Mouse (Mus musculus) forebrain, embryonic 15.5 days (tissue): ENCODE results near the gene Strip2. TPM values are rescaled to one million over a fixed set of nuclear protein-coding genes. Genes with fewer than 3 reads are reported as not detected.

Experiments
- ATAC-seq: fragments of 200-750 bp; cut with Nextera tagmentation; replicated peaks from 2 replicates; pipeline ENCODE4 v1.8.0; 2017; ENCODE audit warnings: mild to moderate bottlenecking, moderate TSS enrichment, moderate library complexity
- H3K27ac ChIP-seq: fragments of 300-500 bp; sonication (generic); replicated peaks from 2 replicates; pipeline ENCODE4 v1.5.1; 2015; ENCODE audit warnings: mild to moderate bottlenecking, inconsistent platforms
- H3K27me3 ChIP-seq: fragments of 300-500 bp; sonication (generic); 2 replicates; pipeline ENCODE4 v1.6.1; 2015; ENCODE audit warnings: inconsistent platforms
- H3K36me3 ChIP-seq: fragments of 300-500 bp; sonication (generic); 2 replicates; pipeline ENCODE4 v1.6.1; 2015; ENCODE audit warnings: mild to moderate bottlenecking, inconsistent platforms
- H3K4me1 ChIP-seq: fragments of 300-500 bp; sonication (generic); 2 replicates; pipeline ENCODE4 v1.6.1; 2015; ENCODE audit warnings: inconsistent platforms
- H3K4me2 ChIP-seq: fragments of 300-500 bp; sonication (generic); replicated peaks from 2 replicates; pipeline ENCODE4 v1.6.1; 2015; ENCODE audit warnings: mild to moderate bottlenecking, inconsistent platforms
- H3K4me3 ChIP-seq: fragments of 300-500 bp; sonication (generic); 2 replicates; pipeline ENCODE4 v1.5.1; 2015; ENCODE audit warnings: mild to moderate bottlenecking, inconsistent platforms
- H3K9ac ChIP-seq: fragments of 300-500 bp; sonication (generic); replicated peaks from 2 replicates; pipeline ENCODE4 v1.6.1; 2015; ENCODE audit warnings: mild to moderate bottlenecking, inconsistent platforms
- H3K9me3 ChIP-seq: fragments of 300-500 bp; sonication (generic); 2 replicates; pipeline ENCODE4 v1.6.1; 2016; ENCODE audit warnings: inconsistent platforms
- WGBS: fragments of 180-500 bp; shearing (Covaris S2); methylation state at CpG from one replicate; pipeline ENCODE4 v1.1.7; 2015; ENCODE audit warnings: mixed read lengths; 5-methylcytosine and 5-hydroxymethylcytosine counted together
- polyA plus RNA-seq: library from polyadenylated mRNA; unstranded; fragments of >200 nt; fragmentation: Nextera tagmentation; extraction: Ambion mirVana; gene quantifications from 2 replicates; pipeline ENCODE4 v1.2.1, GENCODE M21; 2015

Strip2 gene
- polyA plus RNA-seq, 1 experiment from 2014 or later, result 3.0 TPM

GRCm38 (mm10) chr6:29974836-29975235 lies 58.0 kb downstream of the Strip2 start:
- H3K4me1 ChIP-seq, result no peaks in the 10 kb centered on the region
- H3K9ac ChIP-seq, result no peak overlapping the region
- no peak overlapping the region for H3K4me3 ChIP-seq
- H3K9me3 ChIP-seq, result no peaks in the 10 kb centered on the region
- no peak overlapping the region for H3K4me2 ChIP-seq
- ATAC-seq, result no peak
- no peak overlapping the region for H3K27ac ChIP-seq
- WGBS, result 71% methylated on average over 8 of the region's 8 CpGs
- H3K36me3 ChIP-seq, result no peaks in the 10 kb centered on the region
- no peaks in the 10 kb centered on the region for H3K27me3 ChIP-seq

GRCm38 (mm10) chr6:29980461-29980860 lies 63.6 kb downstream of the Strip2 start:
- H3K9ac ChIP-seq, result no peak overlapping the region
- peaks cover 8% of the 10 kb centered on the region for H3K4me1 ChIP-seq
- H3K4me2 ChIP-seq, result no peak overlapping the region
- H3K27ac ChIP-seq, result no peak overlapping the region
- 87% methylated on average over 6 of the region's 6 CpGs for WGBS
- peaks cover 4% of the 10 kb centered on the region; the same call in 1 of the 2 replicates for H3K27me3 ChIP-seq
- no peaks in the 10 kb centered on the region for H3K9me3 ChIP-seq
- H3K4me3 ChIP-seq, result no peak overlapping the region
- no peaks in the 10 kb centered on the region for H3K36me3 ChIP-seq
- ATAC-seq, result no peak

- H3K4me2 ChIP-seq, result no peak overlapping the region
Observed at GRCm38 (mm10) chr6:29981797-29982196, 65.0 kb downstream of the Strip2 start.

GRCm38 (mm10) chr6:29985058-29985498 lies 68.3 kb downstream of the Strip2 start:
- Histone ChIP-seq H3K4me1 (peaks cover 10% of the 10 kb centered on the region), H3K36me3 (no peaks in the 10 kb centered on the region), H3K9ac (peak overlapping the region; percentile 50), H3K27me3 (peaks cover 6% of the 10 kb centered on the region; the same call in 1 of the 2 replicates), H3K4me3 (peak overlapping the region; percentile 55), H3K9me3 (no peaks in the 10 kb centered on the region), H3K4me2 (peak overlapping the region; percentile 96), H3K27ac (no peak overlapping the region)
- under 1% methylated on average over 37 of the region's 37 CpGs for WGBS
- ATAC-seq, result peak; percentile 84

More at GRCm38 (mm10) chr6:29981797-29982196, 65.0 kb downstream of the Strip2 start:
- Histone ChIP-seq H3K4me3 (no peak overlapping the region), H3K36me3 (no peaks in the 10 kb centered on the region), H3K27ac (no peak overlapping the region), H3K9ac (no peak overlapping the region), H3K27me3 (peaks cover 6% of the 10 kb centered on the region; the same call in 1 of the 2 replicates), H3K9me3 (no peaks in the 10 kb centered on the region), H3K4me1 (peaks cover 10% of the 10 kb centered on the region)
- no peak for ATAC-seq

- peaks cover 10% of the 10 kb centered on the region for H3K4me1 ChIP-seq
- no peaks in the 10 kb centered on the region for H3K36me3 ChIP-seq
- H3K27ac ChIP-seq, result no peak overlapping the region
- H3K9me3 ChIP-seq, result no peaks in the 10 kb centered on the region
- peak overlapping the region; percentile 55 for H3K4me3 ChIP-seq
- ATAC-seq, result peak; percentile 38; the same call in 1 of the 2 replicates
- peak overlapping the region; percentile 96 for H3K4me2 ChIP-seq
- WGBS, result 2% methylated on average over 14 of the region's 14 CpGs
- H3K27me3 ChIP-seq, result peaks cover 6% of the 10 kb centered on the region; the same call in 1 of the 2 replicates
- peak overlapping the region; percentile 50 for H3K9ac ChIP-seq
Observed at GRCm38 (mm10) chr6:29985504-29985903, 68.7 kb downstream of the Strip2 start.

- Histone ChIP-seq H3K27me3 (peaks cover 6% of the 10 kb centered on the region; the same call in 1 of the 2 replicates), H3K4me2 (peak overlapping the region; percentile 96), H3K4me3 (no peak overlapping the region), H3K9me3 (no peaks in the 10 kb centered on the region), H3K4me1 (peaks cover 10% of the 10 kb centered on the region), H3K36me3 (no peaks in the 10 kb centered on the region), H3K9ac (no peak overlapping the region; the same call in 1 of the 2 replicates), H3K27ac (no peak overlapping the region)
- 51% methylated on average over 6 of the region's 6 CpGs for WGBS
- no peak for ATAC-seq
Observed at GRCm38 (mm10) chr6:29985986-29986385, 69.2 kb downstream of the Strip2 start.

GRCm38 (mm10) chr6:29987246-29987645 lies 70.4 kb downstream of the Strip2 start:
- Histone ChIP-seq H3K4me2 (no peak overlapping the region), H3K4me3 (no peak overlapping the region), H3K9me3 (no peaks in the 10 kb centered on the region), H3K4me1 (peaks cover 10% of the 10 kb centered on the region), H3K36me3 (no peaks in the 10 kb centered on the region), H3K9ac (no peak overlapping the region), H3K27me3 (peaks cover 6% of the 10 kb centered on the region; the same call in 1 of the 2 replicates), H3K27ac (no peak overlapping the region)
- 60% methylated on average over 3 of the region's 3 CpGs for WGBS
- no peak for ATAC-seq

GRCm38 (mm10) chr6:29998140-29998539 lies 81.3 kb downstream of the Strip2 start:
- Histone ChIP-seq H3K4me2 (no peak overlapping the region), H3K27me3 (no peaks in the 10 kb centered on the region), H3K4me1 (no peaks in the 10 kb centered on the region), H3K27ac (no peak overlapping the region), H3K9me3 (no peaks in the 10 kb centered on the region), H3K36me3 (no peaks in the 10 kb centered on the region), H3K4me3 (no peak overlapping the region), H3K9ac (no peak overlapping the region)
- no peak for ATAC-seq
- 83% methylated on average over 9 of the region's 9 CpGs for WGBS

- no peak overlapping the region for H3K27ac ChIP-seq
- ATAC-seq, result no peak
- H3K9me3 ChIP-seq, result no peaks in the 10 kb centered on the region
- no peak overlapping the region for H3K4me3 ChIP-seq
- H3K4me2 ChIP-seq, result no peak overlapping the region
- H3K36me3 ChIP-seq, result no peaks in the 10 kb centered on the region
- WGBS, result 61% methylated on average over 4 of the region's 4 CpGs
- no peaks in the 10 kb centered on the region for H3K27me3 ChIP-seq
- no peaks in the 10 kb centered on the region for H3K4me1 ChIP-seq
- H3K9ac ChIP-seq, result no peak overlapping the region
Observed at GRCm38 (mm10) chr6:29998771-29999170, 82.0 kb downstream of the Strip2 start.

- Histone ChIP-seq H3K9me3 (no peaks in the 10 kb centered on the region), H3K4me1 (no peaks in the 10 kb centered on the region), H3K4me3 (no peak overlapping the region), H3K27me3 (no peaks in the 10 kb centered on the region), H3K4me2 (no peak overlapping the region), H3K27ac (no peak overlapping the region), H3K9ac (no peak overlapping the region), H3K36me3 (no peaks in the 10 kb centered on the region)
- ATAC-seq, result no peak
- 77% methylated on average over 9 of the region's 9 CpGs for WGBS
Observed at GRCm38 (mm10) chr6:30002628-30003027, 85.8 kb downstream of the Strip2 start.

- H3K36me3 ChIP-seq, result no peaks in the 10 kb centered on the region
- WGBS, result 100% methylated on average over 1 of the region's 1 CpGs
- no peak for ATAC-seq
- H3K4me1 ChIP-seq, result peaks cover 4% of the 10 kb centered on the region; the same call in 1 of the 2 replicates
- no peaks in the 10 kb centered on the region for H3K27me3 ChIP-seq
- H3K4me2 ChIP-seq, result no peak overlapping the region
- H3K27ac ChIP-seq, result no peak overlapping the region
- no peaks in the 10 kb centered on the region for H3K9me3 ChIP-seq
- no peak overlapping the region for H3K4me3 ChIP-seq
- H3K9ac ChIP-seq, result no peak overlapping the region
Observed at GRCm38 (mm10) chr6:30005851-30006250, 89.0 kb downstream of the Strip2 start.

GRCm38 (mm10) chr6:30009204-30009603 lies 92.4 kb downstream of the Strip2 start:
- Histone ChIP-seq H3K27me3 (no peaks in the 10 kb centered on the region), H3K4me3 (no peak overlapping the region), H3K9ac (no peak overlapping the region), H3K4me1 (peaks cover 4% of the 10 kb centered on the region; the same call in 1 of the 2 replicates), H3K27ac (no peak overlapping the region), H3K9me3 (no peaks in the 10 kb centered on the region), H3K36me3 (no peaks in the 10 kb centered on the region), H3K4me2 (no peak overlapping the region)
- 73% methylated on average over 7 of the region's 7 CpGs for WGBS
- no peak for ATAC-seq
